Mouse (Mus musculus) myocyte (in vitro differentiated cells): Measurements from ENCODE around the gene Wdr54. TPM values are rescaled to one million over a fixed set of nuclear protein-coding genes. Genes with fewer than 3 reads are reported as not detected.

Experiments
- H3K27me3 ChIP-seq: one replicate; pipeline ENCODE4 v1.6.1; 2011; ENCODE audit not compliant: control insufficient read depth, insufficient read depth, insufficient read length
- H3K36me3 ChIP-seq: one replicate; pipeline ENCODE4 v1.6.1; 2011; ENCODE audit not compliant: control insufficient read depth, insufficient read depth
- H3K4me2 ChIP-seq: one replicate; pipeline ENCODE4 v1.6.1; 2011; ENCODE audit warnings: low read depth, control low read depth
- H3K4me3 ChIP-seq: one replicate; pipeline ENCODE4 v1.5.1; 2011; ENCODE audit warnings: mild to moderate bottlenecking, control low read depth, moderate library complexity
- H3K79me2 ChIP-seq: one replicate; pipeline ENCODE4 v1.6.1; 2011; ENCODE audit not compliant: control insufficient read depth, insufficient read depth
- H3ac ChIP-seq: one replicate; pipeline ENCODE4 v1.6.1; 2011; ENCODE audit not compliant: control insufficient read depth, insufficient read length
- CEBPB ChIP-seq: IDR thresholded peaks from 2 replicates; pipeline ENCODE4 v1.6.1; 2011; ENCODE audit warnings: mild to moderate bottlenecking, moderate library complexity; ENCODE audit not compliant: poor library complexity, insufficient read depth, severe bottlenecking
- E2F4 ChIP-seq: IDR thresholded peaks from one replicate; pipeline ENCODE4 v1.6.1; 2011; ENCODE audit warnings: mild to moderate bottlenecking, control low read depth, moderate library complexity; ENCODE audit not compliant: insufficient read depth
- MAX ChIP-seq: IDR thresholded peaks from one replicate; pipeline ENCODE4 v1.6.1; 2011; ENCODE audit warnings: low read depth, mild to moderate bottlenecking, control low read depth
- MYOD1 ChIP-seq, 3 experiments: IDR thresholded peaks; one replicate each; pipeline ENCODE4 v1.6.1; 2011; ENCODE audit warnings: control low read depth in 2 of 3, low read depth in 2 of 3, mild to moderate bottlenecking in 2 of 3, moderate library complexity in 1 of 3; ENCODE audit not compliant: insufficient read length in 2 of 3, control insufficient read depth in 1 of 3
- MYOG ChIP-seq, 3 experiments: IDR thresholded peaks; one replicate each; pipeline ENCODE4 v1.6.1; 2011; ENCODE audit warnings: control low read depth in 2 of 3, low read depth in 2 of 3, mild to moderate bottlenecking in 2 of 3; ENCODE audit not compliant: insufficient read length in 2 of 3, control insufficient read depth in 1 of 3, insufficient read depth in 1 of 3
- POLR2A ChIP-seq: IDR thresholded peaks from one replicate; pipeline ENCODE4 v1.6.1; 2011; ENCODE audit warnings: low read depth, mild to moderate bottlenecking, control low read depth, moderate library complexity; ENCODE audit not compliant: insufficient read length
- POLR2AphosphoS2 ChIP-seq: IDR thresholded peaks from one replicate; pipeline ENCODE4 v1.6.1; 2011; ENCODE audit warnings: low read depth, control low read depth; ENCODE audit not compliant: insufficient read length
- REST ChIP-seq: IDR thresholded peaks from one replicate; pipeline ENCODE4 v1.6.1; 2011; ENCODE audit warnings: mild to moderate bottlenecking, control low read depth, moderate library complexity; ENCODE audit not compliant: insufficient read depth, insufficient read length
- SRF ChIP-seq: IDR thresholded peaks from one replicate; pipeline ENCODE4 v1.6.1; 2011; ENCODE audit warnings: low read depth; ENCODE audit not compliant: control insufficient read depth, insufficient read length
- TCF12 ChIP-seq: IDR thresholded peaks from one replicate; pipeline ENCODE4 v1.6.1; 2011; ENCODE audit warnings: mild to moderate bottlenecking, control low read depth; ENCODE audit not compliant: poor library complexity, insufficient read depth, severe bottlenecking
- TCF3 ChIP-seq: IDR thresholded peaks from one replicate; pipeline ENCODE4 v1.6.1; 2011; ENCODE audit warnings: low read depth, control low read depth; ENCODE audit not compliant: insufficient read length
- USF1 ChIP-seq: IDR thresholded peaks from one replicate; pipeline ENCODE4 v1.6.1; 2011; ENCODE audit warnings: low read depth, mild to moderate bottlenecking, control low read depth, moderate library complexity
- polyA plus RNA-seq: library from polyadenylated mRNA; unstranded; fragments of >200 nt; fragmentation: generic; extraction: Trizol; gene quantifications from one replicate; pipeline ENCODE4 v1.2.1, GENCODE M21; 2012; ENCODE audit warnings: missing spikeins

The Wdr54 gene
- polyA plus RNA-seq, 1 experiment, result 12.3 TPM

DNA sequence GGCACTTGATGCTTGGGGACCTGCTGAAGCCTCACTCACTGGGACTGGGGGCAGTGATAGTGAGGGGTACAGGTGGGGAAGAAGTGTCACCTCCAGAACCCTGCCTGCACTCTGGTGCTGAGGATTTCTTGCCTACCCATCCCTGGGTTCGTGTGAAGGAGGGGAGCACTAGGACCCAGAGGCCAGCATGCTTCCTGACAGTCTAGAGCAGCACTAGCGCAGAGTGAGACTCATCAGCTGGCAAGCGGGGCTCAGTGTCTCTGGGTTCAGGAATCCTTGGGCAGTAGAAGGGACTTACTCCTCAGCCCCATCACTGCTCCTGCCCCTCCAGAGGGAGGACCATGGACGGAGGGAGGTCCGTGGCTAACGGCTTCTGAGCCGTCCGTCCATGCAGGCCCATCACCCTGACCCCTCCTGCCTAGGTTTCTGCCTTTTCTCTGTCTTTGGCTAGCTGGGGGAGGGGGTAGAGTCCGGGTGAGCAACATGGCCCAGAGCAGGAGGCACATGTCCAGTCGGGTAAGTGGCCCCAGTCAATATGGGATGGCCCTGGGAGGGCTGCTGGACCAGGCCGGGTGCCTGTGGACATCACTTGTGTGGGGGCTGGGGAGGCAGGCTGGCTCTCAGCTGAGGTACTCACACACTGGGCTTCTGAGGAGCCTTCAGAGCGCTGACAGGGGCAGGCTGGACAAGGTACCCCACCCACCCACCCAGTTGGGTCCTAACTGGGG lies 23.4 kb upstream of the Wdr54 start:
- peaks cover 13% of the 10 kb centered on the region for H3K36me3 ChIP-seq
- H3K4me3 ChIP-seq, result no peak overlapping the region
- no peak overlapping the region for H3K4me2 ChIP-seq
- TF ChIP-seq MYOG (IDR thresholded peaks at IDR 0.05; ENCODE audit: control insufficient read depth in 1 of 3, insufficient read depth in 1 of 3, insufficient read length in 2 of 3, low read depth in 2 of 3) (no peak), USF1 (no peak), TCF12 (no peak), CEBPB (no peak), MAX (no peak), POLR2A (no peak), TCF3 (no peak), MYOD1 (IDR thresholded peaks at IDR 0.05; ENCODE audit: control insufficient read depth in 1 of 3, insufficient read length in 2 of 3, low read depth in 2 of 3) (no peak), REST (no peak), SRF (no peak), POLR2AphosphoS2 (no peak), E2F4 (no peak)
- H3K79me2 ChIP-seq, result peaks cover 18% of the 10 kb centered on the region
- no peaks in the 10 kb centered on the region for H3K27me3 ChIP-seq
- no peak overlapping the region for H3ac ChIP-seq

- Histone ChIP-seq H3K4me2 (no peak overlapping the region), H3K27me3 (no peaks in the 10 kb centered on the region), H3K36me3 (peaks cover 4% of the 10 kb centered on the region), H3ac (no peak overlapping the region), H3K4me3 (no peak overlapping the region), H3K79me2 (peaks cover 35% of the 10 kb centered on the region)
- no peak for TF ChIP-seq MYOG (IDR thresholded peaks at IDR 0.05; ENCODE audit: control insufficient read depth in 1 of 3, insufficient read depth in 1 of 3, insufficient read length in 2 of 3, low read depth in 2 of 3)
- TF ChIP-seq MYOD1 (IDR thresholded peaks at IDR 0.05; ENCODE audit: control insufficient read depth in 1 of 3, insufficient read length in 2 of 3, low read depth in 2 of 3), result no peak
- no peak for TF ChIP-seq SRF
- TF ChIP-seq CEBPB, result no peak
- no peak for TF ChIP-seq POLR2AphosphoS2
- TF ChIP-seq REST, result no peak
- TF ChIP-seq POLR2A, result no peak
- TF ChIP-seq TCF3, result no peak
- TF ChIP-seq E2F4, result no peak
- no peak for TF ChIP-seq USF1
- no peak for TF ChIP-seq TCF12
- no peak for TF ChIP-seq MAX
Measured at GRCm38 (mm10) chr6:83175996-83176395, 19.8 kb upstream of the Wdr54 start.

- no peak overlapping the region for H3K4me2 ChIP-seq
- TF ChIP-seq POLR2AphosphoS2 (no peak), USF1 (no peak), POLR2A (no peak), MAX (no peak), TCF12 (no peak), MYOD1 (IDR thresholded peaks at IDR 0.05; ENCODE audit: control insufficient read depth in 1 of 3, insufficient read length in 2 of 3, low read depth in 2 of 3) (no peak), TCF3 (no peak), SRF (no peak), REST (no peak), E2F4 (no peak), CEBPB (no peak), MYOG (IDR thresholded peaks at IDR 0.05; ENCODE audit: control insufficient read depth in 1 of 3, insufficient read depth in 1 of 3, insufficient read length in 2 of 3, low read depth in 2 of 3) (no peak)
- no peak overlapping the region for H3ac ChIP-seq
- H3K79me2 ChIP-seq, result peaks cover 51% of the 10 kb centered on the region
- H3K36me3 ChIP-seq, result peaks cover 4% of the 10 kb centered on the region
- H3K4me3 ChIP-seq, result no peak overlapping the region
- no peaks in the 10 kb centered on the region for H3K27me3 ChIP-seq
Measured at GRCm38 (mm10) chr6:83172240-83172920, 16.2 kb upstream of the Wdr54 start.

DNA sequence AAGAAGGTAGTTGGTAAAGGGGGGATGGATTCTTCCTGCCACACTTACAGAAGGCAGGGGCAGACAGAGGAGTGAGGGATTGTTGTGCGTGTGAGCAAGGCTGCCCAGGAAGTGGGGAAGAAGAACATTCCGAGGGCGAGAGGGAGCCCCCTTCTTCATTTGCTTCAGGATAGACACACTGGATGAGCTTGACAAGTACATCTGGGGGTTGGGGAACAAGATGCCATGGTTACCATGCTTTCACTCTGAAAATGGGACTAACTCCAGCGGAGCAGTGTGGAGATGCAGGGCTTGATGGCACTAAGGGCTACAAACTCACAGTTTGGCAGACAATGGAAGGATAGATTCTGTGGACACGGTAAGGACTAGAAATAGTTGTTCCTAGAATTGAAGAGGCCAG lies 14.9 kb upstream of the Wdr54 start:
- Histone ChIP-seq H3K36me3 (no peaks in the 10 kb centered on the region), H3K27me3 (no peaks in the 10 kb centered on the region), H3K4me3 (no peak overlapping the region), H3K79me2 (peaks cover 61% of the 10 kb centered on the region), H3K4me2 (no peak overlapping the region), H3ac (no peak overlapping the region)
- no peak for TF ChIP-seq REST
- TF ChIP-seq E2F4, result no peak
- TF ChIP-seq MYOG (IDR thresholded peaks at IDR 0.05; ENCODE audit: control insufficient read depth in 1 of 3, insufficient read depth in 1 of 3, insufficient read length in 2 of 3, low read depth in 2 of 3), result no peak
